15 mouse cellular contexts compared by ENCODE assay signal in the genomic region with DNA sequence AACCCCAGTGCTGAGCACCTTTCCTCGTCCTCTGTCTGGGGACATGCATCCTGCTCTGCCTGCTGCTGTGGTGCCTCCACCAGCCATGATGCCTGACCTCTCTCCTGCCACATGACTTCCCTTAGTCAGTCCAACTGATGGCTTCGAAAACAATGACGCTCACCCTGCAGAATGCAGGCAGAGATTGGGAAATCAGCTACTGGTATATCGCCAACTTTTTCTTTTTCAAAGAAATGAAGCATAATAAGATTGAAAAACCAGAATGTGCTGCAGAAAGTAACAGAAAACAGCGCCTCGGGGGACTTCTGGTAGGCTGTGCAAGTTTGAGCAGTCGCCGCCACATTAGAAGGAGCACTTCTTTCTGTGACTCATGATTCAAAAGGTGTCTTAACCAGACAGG. TPM values are rescaled to one million over a fixed set of nuclear protein-coding genes. Genes with fewer than 3 reads are reported as not detected.
DNase-seq lines count a peak whose midpoint lies in the region; ATAC-seq and TF ChIP-seq lines count a peak whose summit lies in the region.
"Had no signal": no experiment of that assay in that cellular context is flagged by ENCODE, and none has a peak within 500 bp of the region (broad histone marks: within the 10 kb centered on the region; RNA-seq: fewer than 3 reads in every experiment).

No protein-coding gene starts in this region.

- peak; percentile 16 for DNase-seq in forebrain, postnatal 0 days
- peak; percentile 53 to 54 for DNase-seq in heart, postnatal 10 days
- peak; percentile 81 for DNase-seq in skeletal muscle tissue, adult 2 months (ENCODE audit: low read depth, low spot score)
- DNase-seq in thymus, postnatal 0 days (ENCODE audit: low spot score), result no peak
- DNase-seq: cerebellum, adult 9-11 months; kidney, postnatal 4 days had no signal

- ATAC-seq in forebrain, postnatal 0 days, result no peak
- no peak for ATAC-seq in forebrain, embryonic 12.5 days (ENCODE audit: low FRiP score)
- ATAC-seq in megakaryocyte, adult 5-6 weeks (ENCODE audit: poor library complexity, severe bottlenecking), result no peak
- ATAC-seq in monocyte, adult 5-6 weeks (replicated peaks; ENCODE audit: insufficient number of reproducible peaks, low FRiP score, low TSS enrichment, poor library complexity, severe bottlenecking), result no peak

- intact Hi-C loops in heart, postnatal 10 days (cut with DNase I), result no loop called here

- no peaks in the 10 kb centered on the region for H3K9me3 ChIP-seq in forebrain, postnatal 0 days (ENCODE audit: low read length)
- no peaks in the 10 kb centered on the region for H3K9me3 ChIP-seq in forebrain, embryonic 12.5 days
- peaks cover 6% of the 10 kb centered on the region for H3K9me3 ChIP-seq in megakaryocyte, embryonic 14.5 days
- H3K9me3 ChIP-seq: liver, embryonic 15.5 days had no signal

- WGBS in forebrain, postnatal 0 days, result 66% methylated on average over 8 of the region's 8 CpGs
- 89% methylated on average over 8 of the region's 8 CpGs for WGBS in forebrain, embryonic 12.5 days

- no peak overlapping the region for H3K4me2 ChIP-seq in forebrain, postnatal 0 days (ENCODE audit: low read depth)
- no peak overlapping the region for H3K4me2 ChIP-seq in forebrain, embryonic 12.5 days
- H3K4me2 ChIP-seq: liver, embryonic 15.5 days had no signal

- H3K27me3 ChIP-seq in forebrain, postnatal 0 days (ENCODE audit: insufficient read depth, low read length), result no peaks in the 10 kb centered on the region
- no peaks in the 10 kb centered on the region for H3K27me3 ChIP-seq in forebrain, embryonic 12.5 days
- H3K27me3 ChIP-seq in megakaryocyte, embryonic 14.5 days (replicated peaks), result peaks cover 17% of the 10 kb centered on the region
- H3K27me3 ChIP-seq: liver, embryonic 15.5 days had no signal

- H3K9ac ChIP-seq in forebrain, postnatal 0 days, result no peak overlapping the region
- no peak overlapping the region for H3K9ac ChIP-seq in forebrain, embryonic 12.5 days
- H3K9ac ChIP-seq: liver, embryonic 15.5 days had no signal

- no peaks in the 10 kb centered on the region for H3K4me1 ChIP-seq in forebrain, postnatal 0 days (ENCODE audit: insufficient read depth)
- no peaks in the 10 kb centered on the region for H3K4me1 ChIP-seq in forebrain, embryonic 12.5 days
- no peaks in the 10 kb centered on the region for H3K4me1 ChIP-seq in megakaryocyte, embryonic 14.5 days
- H3K4me1 ChIP-seq: liver, embryonic 15.5 days had no signal

- no peak overlapping the region for H3K27ac ChIP-seq in forebrain, postnatal 0 days (ENCODE audit: low read depth, low read length)
- H3K27ac ChIP-seq in forebrain, embryonic 12.5 days, result no peak overlapping the region
- H3K27ac ChIP-seq: liver, embryonic 15.5 days had no signal

- no peak for TF ChIP-seq CTCF in forebrain, postnatal 0 days (IDR thresholded peaks at IDR 0.05; ENCODE audit: low read depth)

- no peaks in the 10 kb centered on the region for H3K36me3 ChIP-seq in forebrain, postnatal 0 days (ENCODE audit: insufficient read depth)
- no peaks in the 10 kb centered on the region for H3K36me3 ChIP-seq in forebrain, embryonic 12.5 days (replicated peaks)
- no peaks in the 10 kb centered on the region for H3K36me3 ChIP-seq in megakaryocyte, embryonic 14.5 days (replicated peaks; ENCODE audit: low read length)
- H3K36me3 ChIP-seq: liver, embryonic 15.5 days had no signal

- no peak overlapping the region for H3K4me3 ChIP-seq in forebrain, postnatal 0 days (ENCODE audit: low read depth, low read length)
- H3K4me3 ChIP-seq in forebrain, embryonic 12.5 days (replicated peaks), result no peak overlapping the region
- peak overlapping the region; percentile 23 for H3K4me3 ChIP-seq in megakaryocyte, embryonic 14.5 days (replicated peaks)
- H3K4me3 ChIP-seq: liver, embryonic 15.5 days had no signal

RNA-seq across cellular contexts. Expression of gene Antxr1, which starts 18.7 kb away (rescaled TPM):
- total RNA-seq in forebrain, postnatal 0 days (2014; rRNA removed), result 13.2 and 14.4 TPM in 2 replicates
- polyA plus RNA-seq in forebrain, postnatal 0 days (2015; fragmentation: Nextera tagmentation; extraction: Ambion mirVana), result 1.3 and 1.8 TPM in 2 replicates
- 4.2 and 4.3 TPM in 2 replicates for polyA plus RNA-seq in forebrain, embryonic 12.5 days (2016; fragmentation: Nextera tagmentation; extraction: Ambion mirVana)
- not detected in 2 replicates for polyA plus RNA-seq in megakaryocyte, embryonic 14.5 days (2012; ENCODE audit: insufficient read depth, low replicate concordance)
- total RNA-seq in megakaryocyte, adult 5-6 weeks (2015), result 0.56 and 0.64 TPM in 2 replicates
- total RNA-seq in megakaryocyte, adult 5-6 weeks (2017), result 0.07 and 0.33 TPM in 2 replicates
- 10 to 100 TPM; 32.3 to 33.0 TPM for total RNA-seq in heart, postnatal 10 days (2021)
- polyA plus RNA-seq in thymus, postnatal 0 days (2015; fragmentation: Nextera tagmentation; extraction: Ambion mirVana), result 0.61 and 0.75 TPM in 2 replicates
- 0.43 TPM in 1 of 3 replicates, not detected in the others for total RNA-seq in monocyte, adult 5-6 weeks (2017)

RNA-seq across cellular contexts. Expression of gene Gkn1, which starts 33.8 kb away (rescaled TPM):
- total RNA-seq in forebrain, postnatal 0 days (2014; rRNA removed), result not detected in 2 replicates
- not detected in 2 replicates for polyA plus RNA-seq in forebrain, postnatal 0 days (2015; fragmentation: Nextera tagmentation; extraction: Ambion mirVana)
- polyA plus RNA-seq in forebrain, embryonic 12.5 days (2016; fragmentation: Nextera tagmentation; extraction: Ambion mirVana), result not detected in 2 replicates
- polyA plus RNA-seq in megakaryocyte, embryonic 14.5 days (2012; ENCODE audit: insufficient read depth, low replicate concordance), result not detected in 2 replicates
- total RNA-seq in megakaryocyte, adult 5-6 weeks (2015), result not detected in 2 replicates
- total RNA-seq in megakaryocyte, adult 5-6 weeks (2017), result not detected in 2 replicates
- not detected for total RNA-seq in heart, postnatal 10 days (2021)
- polyA plus RNA-seq in thymus, postnatal 0 days (2015; fragmentation: Nextera tagmentation; extraction: Ambion mirVana), result 0.49 and 0.53 TPM in 2 replicates
- total RNA-seq in monocyte, adult 5-6 weeks (2017), result not detected in 3 replicates
- total RNA-seq: hematopoietic stem cell, adult 5-6 weeks; left cerebral cortex, postnatal 10 days had no signal
- polyA plus RNA-seq: C2C12; liver, embryonic 15.5 days had no signal

RNA-seq across cellular contexts. Expression of gene Gkn2, which starts 56.2 kb away (rescaled TPM):
- not detected in 2 replicates for total RNA-seq in forebrain, postnatal 0 days (2014; rRNA removed)
- not detected in 2 replicates for polyA plus RNA-seq in forebrain, postnatal 0 days (2015; fragmentation: Nextera tagmentation; extraction: Ambion mirVana)
- not detected in 2 replicates for polyA plus RNA-seq in forebrain, embryonic 12.5 days (2016; fragmentation: Nextera tagmentation; extraction: Ambion mirVana)
- polyA plus RNA-seq in megakaryocyte, embryonic 14.5 days (2012; ENCODE audit: insufficient read depth, low replicate concordance), result not detected in 2 replicates
- total RNA-seq in megakaryocyte, adult 5-6 weeks (2015), result not detected in 2 replicates
- total RNA-seq in megakaryocyte, adult 5-6 weeks (2017), result not detected in 2 replicates
- not detected for total RNA-seq in heart, postnatal 10 days (2021)
- polyA plus RNA-seq in thymus, postnatal 0 days (2015; fragmentation: Nextera tagmentation; extraction: Ambion mirVana), result 0.96 and 0.99 TPM in 2 replicates
- not detected in 3 replicates for total RNA-seq in monocyte, adult 5-6 weeks (2017)
- total RNA-seq: hematopoietic stem cell, adult 5-6 weeks; left cerebral cortex, postnatal 10 days had no signal
- polyA plus RNA-seq: brain, embryonic 14.5 days; C2C12; liver, embryonic 15.5 days had no signal
